Mouse (Mus musculus): ENCODE results near the gene Klhl22.

Klhl22 gene

GRCm38 (mm10) chr16:17833321-17833680 lies 73.9 kb downstream of the Klhl22 start:
- in situ Hi-C loops (cut with MboI, MseI): no loop called here

- in situ Hi-C loops (cut with MboI, MseI): no loop called here
Measured at GRCm38 (mm10) chr16:17833681-17834399, 74.4 kb downstream of the Klhl22 start.

DNA sequence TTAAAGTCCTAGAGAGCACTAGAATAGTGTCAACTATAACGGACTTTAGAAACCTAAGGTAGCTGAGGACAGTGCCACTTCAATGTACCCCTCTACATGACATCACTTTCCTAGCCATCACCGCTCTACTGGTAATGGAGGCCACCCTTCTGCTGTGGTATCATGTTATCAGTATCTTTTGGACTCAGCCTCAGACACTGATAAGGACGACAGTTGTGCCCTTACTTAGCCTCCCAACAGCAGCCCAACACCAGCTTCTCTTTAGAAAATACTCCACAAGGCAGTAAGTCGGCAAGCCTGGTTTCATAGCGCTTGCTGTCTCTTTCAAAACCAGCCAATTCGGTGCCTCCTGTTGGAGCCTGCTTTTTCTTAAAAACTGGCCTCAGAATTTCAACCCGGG lies 75.1 kb downstream of the Klhl22 start:
- in situ Hi-C loops (cut with MboI, MseI): no loop called here

DNA sequence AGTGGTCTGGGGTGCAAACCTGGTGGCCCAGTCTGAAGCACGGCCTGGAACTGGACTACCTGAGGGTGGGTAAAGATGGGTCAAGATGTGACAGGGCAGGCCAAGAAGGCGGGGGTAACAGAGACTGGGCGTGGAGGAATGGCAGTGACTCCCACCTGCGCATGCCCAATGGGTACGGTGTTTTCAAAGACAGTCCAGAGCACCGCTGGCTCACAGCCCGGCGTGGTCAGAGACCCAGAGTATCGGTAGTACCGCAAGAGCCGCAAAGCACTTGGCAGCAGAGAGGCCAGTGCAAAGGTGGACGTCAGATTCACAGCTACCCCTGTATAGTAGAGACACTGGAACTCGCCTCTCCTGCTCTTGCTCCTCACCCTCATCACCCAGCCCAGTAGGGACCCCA lies 76.1 kb downstream of the Klhl22 start:
- in situ Hi-C loops (cut with MboI, MseI): no loop called here

- in situ Hi-C loops (cut with MboI, MseI): no loop called here
Measured at GRCm38 (mm10) chr16:17838051-17838450, 78.6 kb downstream of the Klhl22 start, which contains the start of gene Car15. TSS of gene Car15 (minus strand) at chr16:17838364.

- in situ Hi-C loops (cut with MboI, MseI): no loop called here
Measured at GRCm38 (mm10) chr16:17839976-17840375, 80.6 kb downstream of the Klhl22 start.

DNA sequence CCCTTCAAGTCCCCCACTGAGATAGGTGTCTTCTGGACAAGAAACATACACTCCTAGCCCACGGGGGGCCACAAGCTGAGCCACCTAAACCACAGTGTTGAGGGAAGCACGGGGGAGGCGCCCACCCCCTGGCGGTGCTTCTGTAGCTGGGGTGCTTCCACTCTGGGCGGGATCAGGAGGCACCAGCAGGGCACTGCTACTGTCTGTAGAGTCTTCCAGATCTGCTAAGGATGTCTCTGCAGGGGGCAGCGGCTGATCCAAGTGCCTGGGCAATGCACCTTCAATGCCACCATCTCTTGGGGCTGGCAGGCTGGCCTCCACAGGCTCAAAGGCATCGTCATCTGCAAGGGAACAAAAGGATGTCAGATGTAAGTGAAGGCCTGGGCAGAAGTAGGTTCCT lies 83.0 kb downstream of the Klhl22 start:
- in situ Hi-C loops (cut with MboI, MseI): no loop called here
